Mouse (Mus musculus): ENCODE measurements at regions not wholly inside any gene's neighbourhood (a gene's known extent, or its start where the extent isn't known, plus 50 kb on each side); places are given as distances from the start of the nearest gene placed in this dataset.

GRCm38 (mm10) chr10:26632266-26632665, 121.0 kb upstream of the Arhgap18 start:
- in situ Hi-C loops (cut with MboI; ENCODE audit: low sequenced_read_pairs in 2 of 2, unreplicated experiment in 2 of 2): no loop called here
- no peaks in the 10 kb centered on the region for H3K9me3 ChIP-seq (ENCODE audit: control insufficient read depth, insufficient read depth, low read depth, low read length)
- no peak overlapping the region for H3K4me3 ChIP-seq (ENCODE audit: insufficient read depth in 1 of 2, low read depth in 1 of 2, low read length in 2 of 2, poor library complexity in 1 of 2, severe bottlenecking in 1 of 2)
- H3K36me3 ChIP-seq (ENCODE audit: control insufficient read depth, insufficient read depth, low read length, poor library complexity, severe bottlenecking): no peaks in the 10 kb centered on the region
- DNase-seq (ENCODE audit: low read depth, low spot score): no peak
- no peak overlapping the region for H3K9ac ChIP-seq (ENCODE audit: insufficient read depth, low read depth, low read length, poor library complexity, severe bottlenecking)
- no peak overlapping the region for H3K27ac ChIP-seq (ENCODE audit: insufficient read depth, low read depth, low read length, poor library complexity, severe bottlenecking)
- no peak for TF ChIP-seq ZC3H11A (IDR thresholded peaks at IDR 0.05; ENCODE audit: borderline replicate concordance, low read depth, low read length)
- no peak for TF ChIP-seq HCFC1 (IDR thresholded peaks at IDR 0.05; ENCODE audit: borderline replicate concordance, insufficient read depth, low read length)
- TF ChIP-seq CHD2 (IDR thresholded peaks at IDR 0.05; ENCODE audit: low read depth, low read length): no peak
- no peak for TF ChIP-seq ZNF384 (IDR thresholded peaks at IDR 0.05; ENCODE audit: low read depth, low read length)
- TF ChIP-seq MAFK (IDR thresholded peaks at IDR 0.05; ENCODE audit: insufficient read depth, low read depth, low read length): no peak
- H3K4me1 ChIP-seq (ENCODE audit: control insufficient read depth in 2 of 2, insufficient read depth in 2 of 2, low read length in 2 of 2, poor library complexity in 1 of 2): no peaks in the 10 kb centered on the region

- no peak overlapping the region for H3K4me3 ChIP-seq (ENCODE audit: insufficient read depth in 1 of 2, low read depth in 1 of 2, low read length in 2 of 2, poor library complexity in 1 of 2, severe bottlenecking in 1 of 2)
- no peaks in the 10 kb centered on the region for H3K4me1 ChIP-seq (ENCODE audit: control insufficient read depth in 2 of 2, insufficient read depth in 2 of 2, low read length in 2 of 2, poor library complexity in 1 of 2)
- no peak for TF ChIP-seq HCFC1 (IDR thresholded peaks at IDR 0.05; ENCODE audit: borderline replicate concordance, insufficient read depth, low read length)
- TF ChIP-seq ZC3H11A (IDR thresholded peaks at IDR 0.05; ENCODE audit: borderline replicate concordance, low read depth, low read length): no peak
- no peak for TF ChIP-seq CHD2 (IDR thresholded peaks at IDR 0.05; ENCODE audit: low read depth, low read length)
- no peak for TF ChIP-seq MAFK (IDR thresholded peaks at IDR 0.05; ENCODE audit: insufficient read depth, low read depth, low read length)
- no peak for TF ChIP-seq ZNF384 (IDR thresholded peaks at IDR 0.05; ENCODE audit: low read depth, low read length)
- no peaks in the 10 kb centered on the region for H3K36me3 ChIP-seq (ENCODE audit: control insufficient read depth, insufficient read depth, low read length, poor library complexity, severe bottlenecking)
- DNase-seq (ENCODE audit: low read depth, low spot score): no peak
- in situ Hi-C loops (cut with MboI; ENCODE audit: low sequenced_read_pairs in 2 of 2, unreplicated experiment in 2 of 2): no loop called here
- H3K9ac ChIP-seq (ENCODE audit: insufficient read depth, low read depth, low read length, poor library complexity, severe bottlenecking): no peak overlapping the region
- H3K27ac ChIP-seq (ENCODE audit: insufficient read depth, low read depth, low read length, poor library complexity, severe bottlenecking): no peak overlapping the region
- no peaks in the 10 kb centered on the region for H3K9me3 ChIP-seq (ENCODE audit: control insufficient read depth, insufficient read depth, low read depth, low read length)
These were observed 115.8 kb upstream of the Arhgap18 start for GRCm38 (mm10) chr10:26637459-26637858.

GRCm38 (mm10) chr10:26638056-26638455, 115.2 kb upstream of the Arhgap18 start:
- Histone ChIP-seq H3K36me3 (ENCODE audit: control insufficient read depth, insufficient read depth, low read length, poor library complexity, severe bottlenecking) (no peaks in the 10 kb centered on the region), H3K9me3 (ENCODE audit: control insufficient read depth, insufficient read depth, low read depth, low read length) (no peaks in the 10 kb centered on the region), H3K4me1 (ENCODE audit: control insufficient read depth in 2 of 2, insufficient read depth in 2 of 2, low read length in 2 of 2, poor library complexity in 1 of 2) (no peaks in the 10 kb centered on the region), H3K4me3 (ENCODE audit: insufficient read depth in 1 of 2, low read depth in 1 of 2, low read length in 2 of 2, poor library complexity in 1 of 2, severe bottlenecking in 1 of 2) (no peak overlapping the region), H3K27ac (ENCODE audit: insufficient read depth, low read depth, low read length, poor library complexity, severe bottlenecking) (peak overlapping the region; percentile 22; the same call in 1 of the 2 replicates), H3K9ac (ENCODE audit: insufficient read depth, low read depth, low read length, poor library complexity, severe bottlenecking) (no peak overlapping the region)
- no peak for TF ChIP-seq HCFC1 (IDR thresholded peaks at IDR 0.05; ENCODE audit: borderline replicate concordance, insufficient read depth, low read length)
- no peak for TF ChIP-seq ZNF384 (IDR thresholded peaks at IDR 0.05; ENCODE audit: low read depth, low read length)
- TF ChIP-seq CHD2 (IDR thresholded peaks at IDR 0.05; ENCODE audit: low read depth, low read length): no peak
- no peak for TF ChIP-seq ZC3H11A (IDR thresholded peaks at IDR 0.05; ENCODE audit: borderline replicate concordance, low read depth, low read length)
- no peak for TF ChIP-seq MAFK (IDR thresholded peaks at IDR 0.05; ENCODE audit: insufficient read depth, low read depth, low read length)
- no peak for DNase-seq (ENCODE audit: low read depth, low spot score)
- in situ Hi-C loops (cut with MboI; ENCODE audit: low sequenced_read_pairs in 2 of 2, unreplicated experiment in 2 of 2): no loop called here

- no peaks in the 10 kb centered on the region for H3K4me1 ChIP-seq (ENCODE audit: control insufficient read depth in 2 of 2, insufficient read depth in 2 of 2, low read length in 2 of 2, poor library complexity in 1 of 2)
- in situ Hi-C loops (cut with MboI; ENCODE audit: low sequenced_read_pairs in 2 of 2, unreplicated experiment in 2 of 2): no loop called here
- H3K27ac ChIP-seq (ENCODE audit: insufficient read depth, low read depth, low read length, poor library complexity, severe bottlenecking): no peak overlapping the region
- no peaks in the 10 kb centered on the region for H3K9me3 ChIP-seq (ENCODE audit: control insufficient read depth, insufficient read depth, low read depth, low read length)
- TF ChIP-seq CHD2 (IDR thresholded peaks at IDR 0.05; ENCODE audit: low read depth, low read length) (no peak), ZC3H11A (IDR thresholded peaks at IDR 0.05; ENCODE audit: borderline replicate concordance, low read depth, low read length) (no peak), ZNF384 (IDR thresholded peaks at IDR 0.05; ENCODE audit: low read depth, low read length) (no peak), MAFK (IDR thresholded peaks at IDR 0.05; ENCODE audit: insufficient read depth, low read depth, low read length) (no peak), HCFC1 (IDR thresholded peaks at IDR 0.05; ENCODE audit: borderline replicate concordance, insufficient read depth, low read length) (no peak)
- H3K9ac ChIP-seq (ENCODE audit: insufficient read depth, low read depth, low read length, poor library complexity, severe bottlenecking): no peak overlapping the region
- no peak for DNase-seq (ENCODE audit: low read depth, low spot score)
- H3K4me3 ChIP-seq (ENCODE audit: insufficient read depth in 1 of 2, low read depth in 1 of 2, low read length in 2 of 2, poor library complexity in 1 of 2, severe bottlenecking in 1 of 2): no peak overlapping the region
- H3K36me3 ChIP-seq (ENCODE audit: control insufficient read depth, insufficient read depth, low read length, poor library complexity, severe bottlenecking): no peaks in the 10 kb centered on the region
These were observed 114.1 kb upstream of the Arhgap18 start for GRCm38 (mm10) chr10:26639118-26639517.

GRCm38 (mm10) chr10:26653103-26653502, 100.1 kb upstream of the Arhgap18 start:
- H3K36me3 ChIP-seq (ENCODE audit: control insufficient read depth, insufficient read depth, low read length, poor library complexity, severe bottlenecking): no peaks in the 10 kb centered on the region
- no peak for DNase-seq (ENCODE audit: low read depth, low spot score)
- no peak overlapping the region for H3K9ac ChIP-seq (ENCODE audit: insufficient read depth, low read depth, low read length, poor library complexity, severe bottlenecking)
- H3K4me1 ChIP-seq (ENCODE audit: control insufficient read depth in 2 of 2, insufficient read depth in 2 of 2, low read length in 2 of 2, poor library complexity in 1 of 2): no peaks in the 10 kb centered on the region
- no peak overlapping the region for H3K4me3 ChIP-seq (ENCODE audit: insufficient read depth in 1 of 2, low read depth in 1 of 2, low read length in 2 of 2, poor library complexity in 1 of 2, severe bottlenecking in 1 of 2)
- peak overlapping the region; percentile 74; the same call in 1 of the 2 replicates for H3K27ac ChIP-seq (ENCODE audit: insufficient read depth, low read depth, low read length, poor library complexity, severe bottlenecking)
- TF ChIP-seq ZNF384 (IDR thresholded peaks at IDR 0.05; ENCODE audit: low read depth, low read length): no peak
- peaks cover 4% of the 10 kb centered on the region for H3K9me3 ChIP-seq (ENCODE audit: control insufficient read depth, insufficient read depth, low read depth, low read length)
- in situ Hi-C loops (cut with MboI; ENCODE audit: low sequenced_read_pairs in 2 of 2, unreplicated experiment in 2 of 2): no loop called here

Data from ES-E14 (cell line).